Mouse (Mus musculus) cerebellum, postnatal 10 days (tissue): Measurements from ENCODE around the gene Fam131c.
A peak's percentile ranks its signal among the peaks of the same experiment; 100 is the strongest.

Experiments
- DNase-seq, 2 experiments: peaks; one replicate each; pipeline ENCODE4 v3.0.0; 2021; ENCODE audit warnings: mixed read lengths in 2 of 2

The Fam131c gene

DNA sequence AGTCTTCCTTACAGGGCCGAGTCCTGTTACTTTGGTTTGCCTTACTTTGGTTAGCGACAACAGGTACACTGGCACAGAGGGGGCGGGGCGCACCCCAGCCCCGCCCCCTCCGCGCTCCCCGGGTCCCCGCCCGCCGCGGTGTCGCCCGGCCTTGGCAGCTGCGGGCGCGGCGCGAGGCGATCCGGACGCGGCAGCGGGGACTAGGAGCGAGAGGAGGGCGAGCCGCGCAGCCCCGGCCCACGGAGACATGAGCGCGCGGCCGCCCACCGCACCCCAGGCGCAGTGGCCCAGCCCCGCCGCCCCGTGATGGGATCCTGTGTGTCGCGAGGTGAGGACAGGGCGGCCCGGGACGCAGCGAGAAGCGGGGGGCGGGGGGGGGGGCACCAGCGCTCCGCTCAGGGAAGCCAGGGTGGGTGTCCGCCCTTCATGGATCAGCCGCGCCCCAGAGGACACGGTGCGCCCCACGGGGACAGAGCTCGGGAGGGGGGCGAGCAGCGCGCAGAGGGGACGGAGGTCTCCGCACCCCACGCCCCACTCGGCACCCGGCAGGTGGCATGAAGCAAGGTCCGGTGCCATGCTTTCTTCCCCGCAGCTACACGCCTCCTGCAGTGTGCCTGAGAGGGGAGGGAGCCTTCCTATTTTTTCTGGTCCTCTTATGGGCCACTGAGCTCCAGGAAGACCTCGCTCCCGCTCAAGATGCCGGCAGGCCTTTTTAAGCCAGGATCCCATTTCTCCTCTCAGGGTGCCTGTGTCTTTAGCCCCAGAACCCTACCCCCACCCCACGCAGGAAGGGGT, at the start of gene Fam131c:
Gene Fam131c, plus strand, starts transcription at position 224 of the 795 bp plus-strand sequence.
- peak in 1 of 2 experiments; percentile 61 for DNase-seq

DNA sequence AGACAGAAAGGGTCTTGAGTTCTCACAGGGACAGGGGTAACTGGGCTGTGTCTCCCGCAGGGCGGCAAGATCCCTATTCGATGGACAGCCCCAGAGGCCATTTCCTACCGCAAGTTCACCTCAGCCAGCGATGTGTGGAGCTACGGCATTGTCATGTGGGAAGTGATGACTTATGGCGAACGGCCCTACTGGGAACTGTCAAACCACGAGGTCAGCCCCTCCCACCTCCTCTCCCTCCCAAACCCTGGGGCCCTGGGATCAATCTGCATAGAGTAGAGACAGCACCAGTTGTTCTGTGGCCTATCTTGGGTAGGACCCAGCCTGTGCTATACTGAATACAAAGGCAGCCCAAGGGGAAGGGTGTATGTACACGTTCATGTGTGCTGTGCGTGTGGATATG, 45.5 kb upstream of the Fam131c start:
- DNase-seq: no peak

DNA sequence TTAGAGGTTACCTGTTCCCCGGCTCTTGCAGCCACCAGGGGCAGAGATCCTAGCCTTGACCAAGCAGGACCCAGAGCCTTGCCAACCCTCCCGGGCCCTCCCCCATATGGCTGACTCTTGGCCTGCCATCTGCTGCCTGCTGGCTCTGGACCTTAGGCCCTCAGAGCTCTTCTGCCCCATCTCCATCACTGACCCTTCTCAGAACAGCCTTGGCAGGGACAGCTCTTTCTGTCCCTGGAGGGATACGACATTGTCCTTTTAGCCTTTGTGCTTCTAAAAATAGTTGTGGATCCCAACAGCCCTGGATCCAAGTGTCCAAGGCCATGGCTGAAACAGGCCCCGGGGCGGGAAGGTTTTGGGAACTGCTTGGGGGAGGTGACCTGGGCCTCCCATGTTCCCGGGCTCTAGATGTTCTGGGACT, 43.2 kb upstream of the Fam131c start:
- peak; percentile 60 to 71 for DNase-seq

DNA sequence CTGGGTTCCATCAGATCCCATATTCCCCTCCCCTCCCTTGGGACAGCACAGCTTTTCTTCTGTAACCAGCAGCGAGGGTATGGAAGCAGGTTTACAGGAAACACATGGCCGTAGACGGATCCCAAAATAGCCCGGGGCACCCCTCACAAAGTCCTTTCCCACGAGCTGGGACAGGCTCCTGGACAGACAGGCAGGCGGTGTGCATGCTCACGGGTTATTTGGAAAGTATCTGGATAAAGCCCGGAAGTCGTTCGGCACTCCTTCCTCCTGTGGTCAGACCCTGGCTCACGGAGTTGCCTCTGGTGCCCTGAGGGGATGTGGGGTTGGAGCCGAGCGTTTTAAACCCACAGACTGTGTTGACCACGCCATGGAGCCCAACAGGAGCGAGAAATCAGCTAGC, 42.4 kb upstream of the Fam131c start:
- no peak for DNase-seq

DNA sequence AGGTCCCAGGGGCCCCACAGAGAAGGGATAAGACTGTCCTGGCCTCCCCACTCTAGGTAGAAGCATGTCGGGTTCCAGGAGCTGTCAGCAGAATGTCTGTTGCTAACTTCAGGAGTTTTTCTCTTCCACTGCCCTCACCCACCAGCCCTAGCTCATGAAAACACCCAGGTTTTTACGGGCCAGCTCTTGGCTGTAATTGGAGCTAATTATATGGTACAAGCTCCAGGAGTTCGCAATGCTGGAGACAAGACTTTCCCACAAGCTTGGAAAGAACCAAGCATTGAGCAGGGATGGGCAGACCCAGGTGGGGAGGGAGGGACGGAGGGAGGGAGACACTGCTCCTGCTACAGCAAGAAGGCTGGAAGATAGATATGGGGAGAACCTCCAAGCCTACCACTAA, 40.9 kb upstream of the Fam131c start:
- no peak for DNase-seq

DNA sequence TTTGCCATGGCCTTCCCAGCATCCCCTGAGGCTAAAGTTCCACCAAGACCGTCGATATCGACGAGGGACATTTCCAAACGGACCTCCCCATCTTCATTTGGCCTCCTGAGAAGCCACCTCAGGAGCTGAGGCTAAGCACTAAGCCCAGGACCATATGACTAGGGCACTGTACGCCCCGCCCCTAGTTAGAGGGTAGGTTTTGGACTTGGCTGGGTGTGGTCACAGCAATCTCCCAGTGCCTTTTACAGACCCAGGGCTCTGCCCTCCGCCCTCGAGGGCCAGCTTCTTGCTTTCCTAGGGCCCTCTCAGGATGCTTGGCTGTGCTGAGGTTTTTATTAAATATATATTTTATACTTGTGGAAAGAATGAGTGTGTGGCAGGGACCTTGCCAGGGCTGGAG, 39.3 kb upstream of the Fam131c start:
- no peak for DNase-seq

DNA sequence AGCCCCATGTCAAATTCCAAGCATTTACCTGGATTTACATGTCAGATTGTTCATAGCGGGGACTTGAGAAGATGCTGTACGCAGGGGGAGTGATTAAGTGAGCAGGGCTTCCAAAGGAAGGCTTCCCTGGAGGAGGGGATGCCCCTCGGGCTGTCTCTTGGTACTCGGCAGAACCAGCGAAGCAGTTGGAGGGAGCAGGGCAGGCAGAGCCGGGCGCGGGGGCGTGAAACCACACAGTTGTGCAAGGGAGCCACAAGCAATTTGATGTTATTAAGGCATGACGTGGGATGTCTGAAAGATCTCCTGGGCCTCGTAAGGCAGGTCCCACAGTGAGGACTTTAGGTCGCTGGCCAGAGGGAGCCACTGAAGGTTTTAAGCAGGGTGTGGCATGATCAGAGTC, 38.1 kb upstream of the Fam131c start:
- no peak for DNase-seq

DNA sequence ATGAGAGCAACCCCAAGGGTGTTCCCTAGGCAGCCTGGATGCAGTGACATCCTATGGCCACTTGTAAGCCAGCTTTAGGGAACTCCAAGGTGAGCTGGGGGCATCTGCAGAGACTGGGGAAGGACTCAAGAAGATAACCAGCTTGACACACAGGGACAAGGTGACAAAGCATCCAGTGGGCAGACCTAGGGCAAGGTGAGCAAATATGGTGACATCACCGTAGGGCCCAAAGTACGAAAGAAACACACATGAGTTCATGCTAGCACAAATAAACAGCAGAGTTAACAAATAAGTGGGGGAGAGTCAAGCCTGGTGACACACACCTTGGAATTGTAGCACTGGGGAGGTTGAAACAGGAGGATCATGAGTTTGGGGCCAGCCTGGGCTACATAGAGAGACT, 36.6 kb upstream of the Fam131c start:
- no peak for DNase-seq

DNA sequence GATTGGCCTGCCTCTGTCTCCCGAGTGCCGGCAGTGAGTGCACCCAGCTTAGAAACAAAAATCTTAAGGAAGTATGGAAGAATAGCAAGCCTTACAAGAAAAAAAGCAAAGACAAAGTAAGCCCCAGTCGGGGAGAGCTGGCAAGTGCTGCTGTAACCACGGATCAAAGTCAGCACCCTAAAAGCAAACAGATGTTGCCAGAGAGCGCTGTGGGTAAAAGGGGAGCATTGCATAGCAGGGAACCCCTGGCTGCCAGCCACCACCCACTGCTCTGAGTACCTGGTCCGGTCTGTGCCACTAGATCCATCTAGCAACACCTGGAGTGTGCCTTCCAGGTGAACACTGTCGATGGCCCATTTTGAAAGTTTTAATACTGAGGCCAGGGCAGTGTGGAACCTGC, 35.8 kb upstream of the Fam131c start:
- DNase-seq: no peak

DNA sequence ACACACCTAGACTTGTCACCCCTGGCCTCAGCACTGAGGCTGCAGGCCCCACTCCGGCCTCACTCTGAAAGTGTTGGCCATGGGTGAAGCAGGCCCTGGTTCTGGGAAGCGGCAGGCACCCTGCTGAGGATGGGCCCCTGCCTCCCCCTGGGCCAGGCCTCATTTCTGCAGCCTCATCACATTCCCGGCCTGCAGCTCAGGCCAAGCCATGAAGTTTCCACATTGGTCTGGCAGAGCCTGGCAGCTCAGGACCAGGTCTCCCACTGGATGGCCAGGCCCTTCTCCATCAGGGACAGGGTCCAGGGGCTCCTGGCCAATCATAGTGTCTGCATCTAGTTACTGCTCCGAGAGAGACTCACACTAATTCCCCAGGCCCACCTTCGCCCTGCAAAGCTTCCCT, 33.3 kb upstream of the Fam131c start:
- no peak for DNase-seq

DNA sequence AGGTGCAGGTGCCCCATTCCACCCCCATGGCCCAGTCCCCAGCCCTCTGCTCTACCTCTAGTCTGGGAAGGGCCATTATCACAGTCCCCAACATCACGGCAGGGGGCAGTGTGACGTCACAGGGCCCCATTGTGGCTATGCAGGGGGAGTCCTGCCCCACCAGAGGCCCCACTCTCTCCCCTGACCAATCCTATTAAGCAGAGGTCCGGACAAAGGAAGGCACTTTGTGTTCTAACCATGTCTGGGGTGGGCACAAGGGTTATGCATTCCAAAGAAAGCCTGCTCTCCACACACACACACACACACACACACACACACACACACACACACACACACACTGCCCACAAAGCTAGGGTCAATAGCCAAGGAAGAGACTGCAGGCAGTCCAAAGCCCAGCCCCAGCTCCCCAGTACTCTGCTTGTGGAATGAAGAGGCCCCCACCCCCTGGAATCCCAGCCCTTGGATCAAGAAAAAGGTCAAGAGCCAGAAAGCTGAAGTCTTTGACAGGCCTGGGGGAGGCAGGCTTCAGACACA, 32.7 kb upstream of the Fam131c start:
- peak; percentile 32 to 37 for DNase-seq

DNA sequence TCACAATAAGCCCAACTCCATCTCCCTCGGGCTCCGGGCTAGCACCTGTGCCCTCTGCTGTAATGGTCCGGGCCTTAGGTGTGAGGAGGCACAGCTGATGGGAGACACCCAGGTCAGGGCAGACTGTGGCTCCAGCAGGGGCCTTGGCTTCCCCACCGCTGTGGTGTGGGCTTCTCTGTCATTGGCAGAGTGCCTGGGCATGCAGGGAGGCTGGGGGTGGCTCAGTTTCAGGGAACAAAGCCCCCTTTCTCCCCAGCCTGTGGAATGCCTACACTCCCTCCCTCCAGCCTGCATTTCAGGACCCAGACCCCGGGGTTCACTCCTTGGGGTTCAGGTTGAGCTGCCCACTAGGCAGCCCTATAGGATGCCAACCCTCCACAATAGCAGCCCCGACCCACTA, 31.8 kb upstream of the Fam131c start:
- DNase-seq: peak in 1 of 2 experiments; percentile 34

DNA sequence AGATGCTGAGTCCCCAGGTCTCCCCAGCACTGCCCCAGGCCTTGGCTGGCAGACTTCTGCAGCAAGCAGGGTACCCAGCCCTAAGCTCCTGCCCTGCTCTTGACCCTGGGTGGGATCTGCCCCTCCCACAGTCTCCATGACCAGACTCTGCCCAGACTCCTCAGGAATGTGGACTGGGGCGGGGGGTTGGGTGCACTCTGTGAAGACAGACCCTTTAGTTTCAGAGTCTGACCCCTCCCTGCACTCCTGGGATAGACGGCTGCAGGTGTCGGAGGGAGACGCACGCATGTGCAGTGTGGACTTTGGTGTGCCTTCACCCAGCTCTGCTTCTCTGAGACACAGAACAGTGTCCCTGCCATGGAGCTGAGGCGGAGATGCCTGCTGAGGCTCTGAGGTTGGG, 30.0 kb upstream of the Fam131c start:
- no peak for DNase-seq

DNA sequence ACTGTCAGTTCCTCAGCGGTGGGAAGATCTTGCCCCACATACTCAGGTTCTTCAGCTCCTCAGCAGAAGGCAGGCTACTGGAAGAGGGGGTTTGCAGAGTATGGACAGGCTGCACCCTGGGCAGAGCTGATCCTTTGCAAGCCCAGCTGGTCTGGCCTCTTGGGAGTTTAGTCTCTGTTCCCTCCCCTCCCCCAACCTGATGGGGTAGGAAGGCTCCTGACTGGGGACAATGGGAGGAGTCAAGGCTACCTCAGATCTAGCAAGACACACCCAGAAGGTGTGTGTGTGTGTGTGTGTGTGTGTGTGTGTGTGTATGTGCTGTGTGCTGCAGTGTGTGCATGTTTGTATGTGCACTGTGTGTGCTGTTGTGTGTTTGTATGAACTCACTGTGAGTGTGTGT, 29.2 kb upstream of the Fam131c start:
- DNase-seq: no peak

DNA sequence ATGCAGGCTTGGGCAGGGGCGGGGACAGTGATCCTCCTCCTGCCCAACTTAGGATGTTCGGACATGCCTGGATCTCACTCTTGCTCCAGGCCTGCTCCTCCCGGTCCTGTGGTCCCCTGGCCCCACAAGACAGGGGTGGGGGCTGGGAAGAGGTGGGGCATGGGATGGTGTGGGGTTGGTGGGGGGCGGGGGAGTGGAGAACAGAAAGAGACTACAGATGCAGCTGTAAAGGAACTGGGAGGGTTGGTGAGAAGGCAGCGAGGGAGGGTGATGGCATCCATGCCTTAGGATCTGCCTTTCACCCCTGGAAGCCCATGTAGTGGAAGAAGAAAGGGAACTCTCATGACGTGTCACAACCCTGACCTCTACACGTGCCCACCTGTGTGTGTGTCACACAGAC, 26.5 kb upstream of the Fam131c start:
- DNase-seq: no peak

DNA sequence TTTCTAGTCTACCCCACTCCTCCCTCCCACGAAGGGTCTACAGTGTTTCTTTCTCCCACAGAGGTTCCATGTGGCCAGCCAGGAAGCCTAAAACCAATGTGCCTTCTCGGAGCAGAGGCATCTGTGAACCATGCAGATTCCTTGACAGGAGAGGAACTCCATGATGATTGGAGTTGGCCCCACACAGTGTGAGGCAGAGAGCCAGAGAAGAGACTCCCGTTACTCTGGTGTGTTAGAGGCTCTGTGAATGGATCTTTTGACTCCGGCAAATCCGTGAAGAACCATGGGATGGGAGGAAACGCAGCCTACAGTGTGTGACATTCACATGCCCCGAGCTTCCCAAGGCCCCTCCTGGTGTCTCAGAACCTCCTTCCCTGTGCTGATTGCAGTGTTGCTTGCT, 24.5 kb upstream of the Fam131c start:
- DNase-seq: no peak

DNA sequence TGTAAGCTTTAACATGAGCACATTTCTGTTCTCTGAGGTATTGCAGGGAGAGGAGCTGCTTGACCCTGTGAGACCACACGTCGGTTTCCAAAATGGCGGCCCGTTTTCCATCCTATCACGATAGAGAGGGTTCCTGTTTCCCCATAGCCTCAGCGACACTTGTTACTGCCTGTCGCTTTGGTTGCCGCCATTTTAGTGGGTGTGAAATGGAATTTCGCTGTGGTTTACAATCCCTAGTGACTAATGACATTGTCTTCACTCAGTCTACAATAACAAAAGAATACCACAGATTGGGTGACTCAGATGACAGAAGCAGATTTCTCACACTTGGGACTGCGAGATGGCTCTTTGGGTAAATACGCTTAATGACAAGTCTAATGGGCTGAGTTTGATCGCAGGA, 22.8 kb upstream of the Fam131c start:
- no peak for DNase-seq

DNA sequence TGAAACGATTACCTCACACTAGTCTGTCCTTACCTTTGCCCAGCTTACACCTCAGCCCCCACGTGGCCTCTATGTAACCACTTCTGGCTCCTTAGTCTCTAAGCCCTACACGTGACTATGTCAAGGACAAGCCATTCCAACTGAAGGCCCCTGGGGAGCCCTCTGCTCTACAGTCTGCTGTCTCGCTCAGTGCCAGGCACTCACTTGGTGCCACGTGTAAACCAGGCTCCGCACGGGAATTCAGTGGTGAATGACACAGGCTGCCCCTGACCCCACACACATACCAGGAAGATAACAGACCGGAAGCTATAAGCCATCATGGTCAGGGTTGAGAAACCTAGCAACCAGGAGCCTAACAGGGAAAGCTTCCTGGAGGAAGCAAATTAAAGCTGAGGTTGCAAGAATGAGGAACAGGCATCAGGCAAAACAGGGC, 20.6 kb upstream of the Fam131c start:
- DNase-seq: peak; percentile 43 to 48

DNA sequence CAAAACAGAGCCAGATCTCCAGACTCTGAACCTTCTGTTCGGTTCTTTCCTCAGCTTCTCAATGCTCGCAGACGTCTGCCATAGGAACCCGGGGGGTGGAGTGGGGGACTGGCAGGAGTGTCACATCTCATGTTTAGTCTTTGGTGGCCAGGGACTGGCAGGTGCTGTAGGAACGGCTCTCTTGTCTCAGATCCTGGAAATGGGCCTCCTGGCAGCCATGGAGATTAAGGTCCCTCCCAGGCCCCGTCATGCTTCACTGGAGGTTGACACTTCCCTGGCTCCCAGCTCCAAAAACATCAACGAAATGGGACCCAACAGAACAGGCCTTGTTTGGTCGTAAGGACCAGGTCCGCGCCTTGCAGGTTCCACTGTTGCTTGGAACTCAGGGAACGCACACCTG, 19.4 kb upstream of the Fam131c start:
- peak; percentile 47 to 60 for DNase-seq

DNA sequence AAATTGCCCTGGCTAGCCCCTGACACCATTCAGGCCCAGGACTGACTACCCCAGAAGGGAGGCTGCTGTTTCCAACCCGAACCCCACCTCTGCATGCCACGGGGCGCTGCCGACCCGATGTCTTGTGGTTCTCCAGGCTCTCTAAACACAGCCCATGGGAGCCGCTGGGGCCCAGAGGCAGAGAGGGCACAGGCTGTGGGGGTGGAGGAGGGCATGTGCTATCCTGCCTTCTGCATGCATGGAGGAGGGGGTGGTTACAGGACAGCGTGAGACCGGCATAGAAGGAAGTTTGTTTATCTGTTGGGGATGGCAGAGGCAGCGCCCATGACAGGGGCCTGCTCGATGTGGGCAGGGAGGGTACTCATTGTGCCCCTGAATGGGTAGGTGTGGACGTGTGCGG, 18.0 kb upstream of the Fam131c start:
- DNase-seq: no peak

DNA sequence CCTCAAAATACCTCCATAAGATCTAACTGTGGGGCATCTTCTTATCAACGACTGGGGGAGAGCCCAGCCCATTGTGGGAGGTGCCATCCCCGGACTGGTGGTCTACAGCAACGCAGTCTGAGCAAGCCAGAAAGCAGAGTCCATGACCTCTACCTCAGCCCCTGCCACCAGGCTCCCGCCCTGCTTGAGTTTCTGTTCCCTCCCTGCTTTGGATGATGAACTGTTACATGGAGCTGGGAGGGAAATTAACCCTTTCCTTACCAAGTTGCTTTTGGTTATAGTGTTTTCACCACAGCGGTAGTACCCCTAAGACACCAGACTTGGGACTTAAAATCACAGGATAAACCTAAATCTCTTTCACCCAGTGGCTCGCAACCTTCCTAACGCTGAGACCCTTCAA, 16.0 kb upstream of the Fam131c start:
- DNase-seq: no peak

DNA sequence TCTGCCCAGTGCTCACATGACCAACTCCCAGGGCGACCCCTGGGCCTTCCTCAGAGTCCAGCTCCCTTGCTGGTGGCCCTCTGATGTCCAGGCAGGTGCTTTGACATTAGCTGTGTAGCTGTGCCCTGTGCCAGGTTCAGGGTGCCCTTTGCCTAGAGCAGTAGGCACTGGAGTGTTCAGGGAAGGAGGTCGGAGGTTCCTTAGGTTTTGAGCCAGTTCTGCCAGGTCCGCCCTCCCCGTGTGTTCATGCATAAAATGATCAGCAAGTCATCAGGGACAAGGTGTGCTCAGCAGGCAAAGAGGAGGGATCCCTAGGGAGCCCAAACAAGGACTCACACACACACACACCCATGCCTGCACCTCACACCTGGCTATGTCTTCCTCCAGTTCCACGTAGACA, 15.0 kb upstream of the Fam131c start:
- DNase-seq: no peak

DNA sequence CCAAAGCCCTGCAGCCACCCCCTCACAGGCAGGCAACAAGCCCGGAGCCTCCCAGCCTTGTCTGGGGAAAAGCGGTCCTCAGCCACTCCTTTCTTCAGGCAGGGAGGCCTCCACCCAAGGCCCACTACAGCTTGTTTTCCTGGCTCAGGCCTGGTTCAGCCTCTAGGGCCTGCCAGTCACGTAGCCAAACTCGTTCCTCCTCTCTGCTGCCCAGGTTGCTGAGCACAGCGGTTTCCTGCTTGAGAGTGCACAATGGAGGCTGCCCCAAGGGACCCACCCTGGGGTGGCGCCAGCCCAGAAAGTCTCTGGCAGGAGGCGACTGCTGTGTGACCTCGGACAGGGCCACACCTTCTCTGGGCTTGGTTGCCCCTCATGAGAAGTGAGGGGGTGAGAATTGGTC, 14.2 kb upstream of the Fam131c start:
- DNase-seq: no peak

DNA sequence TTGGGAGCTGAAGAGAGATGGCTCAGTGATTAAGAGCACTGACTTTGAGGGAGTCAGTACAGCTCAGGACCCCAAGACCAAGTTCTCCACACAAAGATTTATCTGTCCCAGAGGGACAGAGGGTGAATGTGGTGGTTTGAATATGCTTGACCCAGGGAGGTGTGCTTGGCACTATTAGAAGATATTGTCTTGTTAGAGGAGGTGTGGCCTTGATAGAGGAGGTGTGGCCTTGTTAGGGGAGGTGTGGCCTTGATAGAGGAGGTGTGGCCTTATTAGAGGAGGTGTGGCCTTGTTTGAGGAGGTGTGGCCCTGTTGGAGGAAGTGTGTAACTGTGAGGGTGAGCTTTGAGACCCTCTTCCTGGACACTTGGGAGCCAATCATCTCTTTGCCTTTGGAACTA, 10.2 kb upstream of the Fam131c start:
- no peak for DNase-seq

DNA sequence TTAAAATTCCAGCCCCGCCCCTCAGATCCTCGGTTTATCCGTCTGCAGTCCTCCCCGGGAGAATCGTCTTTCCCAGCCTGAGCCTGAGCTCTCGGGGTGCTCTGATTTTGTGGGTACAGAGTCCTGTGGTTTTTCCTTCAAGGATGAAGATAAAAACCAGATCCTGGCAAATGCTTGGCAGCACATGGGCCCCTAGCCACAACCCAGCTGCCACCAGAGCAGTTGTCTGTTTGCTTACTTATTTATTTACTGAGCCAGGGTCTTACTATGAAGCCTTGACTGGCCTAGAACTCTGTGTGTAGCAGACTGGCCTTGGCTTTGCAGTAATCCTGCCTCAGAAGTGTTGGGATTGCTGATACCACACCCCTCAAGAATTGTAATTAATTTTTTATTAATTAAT, 8.8 kb upstream of the Fam131c start:
- no peak for DNase-seq
